Mouse (Mus musculus): ENCODE data around the gene Fam69a. TPM values are rescaled to one million over a fixed set of nuclear protein-coding genes. Genes with fewer than 3 reads are reported as not detected.
"Not testable (repeated sequence)": the region's sequence is repeated elsewhere in the genome, so short reads cannot be mapped to it uniquely, and the experiment has no call there.

Gene Fam69a
- total RNA-seq, 2 experiments from 2014 or later: 5.2 to 8.1 TPM

DNA sequence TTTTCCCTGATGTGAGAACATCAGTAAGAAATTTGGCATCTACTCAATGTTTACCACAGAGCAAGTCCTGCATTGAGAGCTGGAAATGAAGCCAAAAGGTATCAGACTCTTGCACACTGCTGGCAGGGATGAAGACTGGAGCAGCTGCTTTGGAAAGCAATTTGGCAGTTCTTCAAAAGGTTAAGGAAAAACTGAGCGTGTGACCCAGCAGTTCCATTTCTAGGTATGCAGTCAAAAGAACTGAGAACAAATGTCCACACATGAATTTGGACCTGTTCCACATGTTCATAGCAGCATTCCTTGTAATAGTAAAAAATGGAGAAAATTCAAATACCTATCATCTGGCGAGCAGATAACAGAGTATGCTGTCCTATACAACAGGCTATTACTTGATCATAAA is 39.3 kb downstream of the Fam69a start:
- DNase-seq: no peak

DNA sequence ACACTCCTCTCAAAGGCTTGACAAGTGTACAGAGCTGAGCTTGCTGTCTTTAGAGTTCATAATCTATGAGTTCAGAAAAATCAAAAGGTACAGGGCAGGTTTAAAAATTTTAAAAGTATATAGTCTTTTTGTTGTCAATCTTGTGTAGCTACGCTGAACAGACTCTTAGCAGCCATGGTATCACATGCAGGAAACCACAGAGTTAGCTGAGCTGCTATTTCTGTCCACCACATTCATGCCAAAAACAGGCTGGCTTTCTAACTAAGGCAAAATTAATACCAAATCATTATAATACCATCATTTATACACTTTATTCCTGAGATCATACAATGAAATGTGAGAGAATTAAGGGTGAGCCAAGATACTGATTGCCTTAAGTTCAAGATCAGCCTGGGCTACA is 40.4 kb downstream of the Fam69a start:
- DNase-seq: no peak

DNA sequence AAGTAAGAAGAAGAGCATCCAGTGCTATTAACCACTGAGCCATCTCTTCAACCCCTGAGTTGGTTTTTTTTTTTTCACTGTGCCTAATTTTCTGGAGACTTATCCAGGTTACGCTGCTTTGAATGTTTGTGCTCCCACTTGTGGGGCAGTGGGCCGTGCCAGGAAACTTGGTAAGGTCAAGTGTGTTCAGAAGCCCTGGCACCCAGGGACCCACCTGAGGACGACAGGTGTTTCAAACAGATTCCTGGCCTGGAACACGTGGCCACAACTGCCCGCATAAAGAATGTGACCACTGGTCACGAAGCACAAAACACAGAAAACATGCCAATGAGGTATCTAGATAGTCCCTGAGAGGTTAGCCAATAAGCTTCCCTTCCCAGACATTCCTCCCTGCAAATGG is 43.4 kb downstream of the Fam69a start:
- DNase-seq: no peak

DNA sequence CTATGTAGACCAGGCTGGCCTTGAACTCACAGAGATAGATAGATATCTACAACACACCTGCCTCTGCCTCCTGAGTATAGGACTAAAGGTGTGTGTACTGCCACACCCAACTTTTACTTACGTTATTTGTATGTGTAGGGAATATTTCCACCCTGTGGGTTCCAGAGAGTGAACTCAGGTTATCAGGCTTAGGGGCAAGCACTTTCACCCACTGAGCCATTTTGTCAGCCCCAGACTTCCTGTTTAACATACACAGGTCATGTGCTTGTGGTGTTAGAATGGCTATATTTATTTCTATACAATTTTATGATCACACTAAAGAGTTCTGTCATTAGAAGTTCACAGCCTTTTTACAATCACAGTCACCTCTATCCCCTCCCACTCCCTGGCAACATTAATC is 43.9 kb downstream of the Fam69a start:
- DNase-seq: no peak

DNA sequence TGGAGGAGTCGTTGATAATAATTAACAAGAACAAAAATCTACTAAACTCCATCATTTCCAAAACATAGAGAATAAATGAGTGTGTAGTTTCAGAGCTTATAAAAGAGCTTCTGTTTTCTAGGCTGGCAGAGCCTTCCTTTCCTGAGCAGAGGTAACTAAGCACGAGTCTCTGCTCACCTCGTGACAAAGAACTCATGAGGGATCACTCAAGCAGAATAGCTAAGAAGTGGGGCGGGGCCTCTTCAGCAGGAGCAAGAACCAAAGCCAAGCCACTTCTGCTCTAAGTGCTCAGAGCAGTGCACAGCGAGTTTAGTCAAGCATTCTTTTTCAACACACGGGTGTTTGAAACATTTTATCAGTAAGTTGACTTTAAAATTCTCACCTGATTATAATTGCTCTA is 45.7 kb downstream of the Fam69a start:
- DNase-seq: no peak

DNA sequence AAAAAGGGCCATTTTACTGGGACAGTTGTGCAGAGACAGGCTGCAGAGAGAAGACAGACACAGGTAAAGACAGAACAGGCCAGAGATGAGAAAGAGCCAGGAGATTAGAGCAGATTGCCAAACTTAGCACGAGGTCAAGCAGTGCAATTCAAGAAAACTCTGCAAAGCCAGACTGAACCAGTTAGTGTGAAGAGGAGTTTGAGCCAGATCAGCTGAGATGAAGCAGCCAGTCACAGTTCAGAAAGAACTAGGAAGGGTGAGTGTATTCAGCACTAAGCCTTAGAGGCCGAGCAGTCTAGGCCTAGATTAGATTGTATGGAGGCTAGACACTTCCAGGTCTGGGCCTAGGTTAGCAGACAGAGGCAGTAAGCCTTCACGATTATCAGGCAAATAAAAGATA is 47.2 kb downstream of the Fam69a start:
- DNase-seq: no peak

DNA sequence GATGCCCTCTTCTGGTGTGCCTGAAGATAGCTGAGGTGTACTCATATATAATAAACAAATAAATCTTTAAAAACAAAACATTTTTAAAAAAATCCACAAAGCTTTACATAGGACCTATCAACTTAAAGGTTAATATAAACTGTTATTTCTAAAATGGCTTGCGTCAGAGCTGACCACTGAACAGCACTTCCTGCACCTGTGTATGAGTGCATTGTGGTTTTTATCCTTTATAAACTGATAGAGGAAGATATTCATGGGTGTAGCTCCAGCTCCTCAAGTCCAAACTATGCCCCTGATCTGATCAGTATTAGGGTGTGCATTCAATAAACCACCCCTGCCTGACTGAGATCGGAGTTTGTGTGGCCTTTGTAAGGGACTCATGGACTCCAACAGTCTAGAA is 48.0 kb downstream of the Fam69a start:
- DNase-seq: no peak

DNA sequence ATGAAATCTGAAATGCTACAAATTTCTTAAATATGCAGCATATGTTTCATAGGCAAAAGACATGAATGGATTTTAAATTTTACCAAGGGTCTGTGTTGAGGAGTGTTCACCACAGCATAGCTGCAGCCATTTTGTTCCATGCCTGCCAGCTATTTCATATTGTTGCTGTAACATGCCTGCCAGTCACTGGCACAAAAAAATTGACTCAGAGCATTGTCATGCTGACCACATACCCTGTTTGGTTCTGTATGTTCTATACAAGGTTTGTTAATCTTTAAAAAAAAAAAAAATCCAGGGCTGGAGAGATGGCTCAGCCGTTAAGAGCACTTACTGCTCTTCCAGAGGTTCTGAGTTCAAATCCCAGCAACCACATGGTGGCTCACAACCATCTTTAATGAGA is 48.4 kb downstream of the Fam69a start:
- not testable (repeated sequence) for DNase-seq

DNA sequence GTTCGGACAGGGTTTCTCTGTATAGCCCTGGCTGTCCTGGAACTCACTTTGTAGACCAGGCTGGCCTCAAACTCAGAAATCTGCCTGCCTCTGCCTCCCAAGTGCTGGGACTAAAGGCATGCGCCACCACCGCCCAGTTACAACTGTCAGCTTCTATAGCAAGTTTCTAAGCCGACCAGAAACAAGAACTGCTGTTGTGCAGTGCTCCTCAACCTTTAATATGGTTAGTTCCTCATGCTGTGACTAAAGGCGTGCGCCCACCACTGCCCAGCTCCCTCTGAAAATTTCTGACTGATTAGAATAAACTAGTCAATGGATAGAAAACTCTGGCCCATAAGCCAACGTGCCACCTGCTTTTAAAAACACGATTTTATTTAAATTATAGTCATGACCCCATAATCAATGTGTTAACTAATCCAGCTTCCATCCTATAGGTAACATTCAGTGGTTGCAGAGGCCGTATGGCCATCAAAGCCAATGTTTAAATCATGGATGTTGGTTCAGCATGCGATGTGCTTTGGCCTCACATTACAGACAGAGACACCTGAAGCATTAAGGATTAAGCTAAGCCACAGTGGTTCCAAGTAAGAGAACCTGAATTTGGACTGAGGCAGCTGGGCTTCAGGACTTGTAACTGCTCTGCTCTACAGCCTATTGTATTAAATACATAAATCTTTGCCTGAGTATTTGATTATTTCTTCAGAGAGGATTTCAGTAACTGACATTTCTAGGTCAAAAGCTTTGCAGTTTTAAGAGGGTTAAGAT is 50.1 kb downstream of the Fam69a start:
- no peak for DNase-seq

DNA sequence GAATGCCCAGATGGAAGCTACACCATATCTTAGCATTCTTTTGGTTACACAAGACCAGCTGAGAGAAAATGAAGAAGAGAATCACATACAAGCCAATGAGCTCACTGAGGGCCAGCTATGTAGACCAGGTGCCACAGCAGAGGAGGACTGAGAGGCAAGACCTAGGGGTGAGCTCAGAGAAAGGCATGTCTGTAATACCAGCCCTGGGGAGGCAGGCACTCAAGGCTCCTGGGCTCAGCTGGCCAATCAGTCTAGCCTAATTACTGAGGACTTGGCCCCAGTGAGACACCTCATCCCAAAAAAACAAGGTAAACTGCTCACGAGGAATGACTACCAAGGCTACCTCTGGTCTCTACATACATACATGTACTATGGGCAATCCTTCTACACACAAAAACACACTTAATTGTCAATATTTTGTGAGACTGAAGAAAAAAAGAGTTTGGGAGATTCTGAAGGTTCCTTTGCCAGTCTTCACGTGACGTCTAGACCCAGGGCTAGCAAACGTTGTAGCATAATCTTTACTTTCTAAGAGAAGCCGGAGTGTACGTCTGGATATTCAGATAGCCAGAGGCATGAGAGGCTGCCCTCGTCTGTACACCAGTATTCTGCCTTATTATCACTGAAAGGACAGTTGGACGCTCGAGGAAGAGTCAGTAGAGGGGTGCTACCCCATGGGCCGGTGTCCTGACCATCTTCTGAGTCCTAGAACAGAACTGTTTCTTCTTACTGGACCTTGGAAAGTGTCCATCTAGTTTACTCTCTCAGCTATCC is 51.9 kb downstream of the Fam69a start:
- DNase-seq: no peak

DNA sequence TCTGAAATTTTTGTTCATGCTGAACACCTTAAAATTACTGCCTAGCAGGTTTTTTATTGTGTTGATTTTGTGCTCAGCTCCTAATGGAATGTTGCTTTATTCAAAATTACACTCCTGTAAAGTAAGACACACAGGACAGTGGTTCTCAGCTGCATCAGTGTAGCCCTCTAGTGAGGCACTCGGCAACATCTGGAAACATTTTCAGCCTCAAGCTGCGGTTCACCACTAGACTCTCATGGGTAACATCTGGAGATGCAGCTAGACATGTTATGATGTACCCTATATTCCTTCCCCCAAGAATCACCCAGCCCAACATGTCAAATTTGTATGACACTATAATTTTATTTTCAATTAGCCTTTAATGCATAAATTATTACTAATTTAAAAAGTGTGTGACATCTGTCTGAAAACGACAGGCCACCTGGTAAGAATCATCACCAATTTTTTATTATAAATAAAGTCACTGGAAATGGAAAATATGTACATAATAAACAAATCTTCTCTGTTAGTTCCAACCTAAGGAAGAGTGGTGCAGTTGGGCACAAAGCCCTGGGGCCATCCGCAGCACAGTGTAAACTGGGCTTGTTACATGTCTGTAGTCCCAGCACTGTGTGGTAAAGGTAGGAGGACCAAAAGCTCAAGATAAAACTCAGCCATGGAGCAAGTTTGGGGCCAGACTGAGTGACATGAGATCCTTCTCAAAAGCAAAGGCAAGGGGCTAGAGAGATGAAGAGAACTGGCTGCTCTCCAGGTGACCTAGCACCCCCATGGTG is 53.5 kb downstream of the Fam69a start:
- DNase-seq: no peak

DNA sequence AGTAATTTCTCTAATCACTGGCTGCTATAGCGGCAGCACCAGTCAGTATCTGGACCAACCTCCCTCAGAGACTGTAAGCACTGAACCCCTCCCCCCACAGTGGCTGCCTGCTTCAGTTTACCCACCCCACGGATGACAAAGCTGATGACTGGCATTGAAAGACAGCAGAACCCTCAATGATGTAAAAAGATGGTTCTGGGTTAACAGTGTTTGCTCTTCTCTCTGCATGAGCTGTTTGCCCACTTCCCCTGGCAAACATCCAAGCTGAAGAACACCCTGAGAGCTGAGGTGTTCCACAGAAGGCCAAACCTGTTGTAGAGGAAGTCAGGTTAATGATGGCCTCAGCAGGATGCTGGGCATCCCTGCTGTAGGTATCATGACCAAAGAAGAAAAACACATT is 54.3 kb downstream of the Fam69a start:
- DNase-seq: no peak

DNA sequence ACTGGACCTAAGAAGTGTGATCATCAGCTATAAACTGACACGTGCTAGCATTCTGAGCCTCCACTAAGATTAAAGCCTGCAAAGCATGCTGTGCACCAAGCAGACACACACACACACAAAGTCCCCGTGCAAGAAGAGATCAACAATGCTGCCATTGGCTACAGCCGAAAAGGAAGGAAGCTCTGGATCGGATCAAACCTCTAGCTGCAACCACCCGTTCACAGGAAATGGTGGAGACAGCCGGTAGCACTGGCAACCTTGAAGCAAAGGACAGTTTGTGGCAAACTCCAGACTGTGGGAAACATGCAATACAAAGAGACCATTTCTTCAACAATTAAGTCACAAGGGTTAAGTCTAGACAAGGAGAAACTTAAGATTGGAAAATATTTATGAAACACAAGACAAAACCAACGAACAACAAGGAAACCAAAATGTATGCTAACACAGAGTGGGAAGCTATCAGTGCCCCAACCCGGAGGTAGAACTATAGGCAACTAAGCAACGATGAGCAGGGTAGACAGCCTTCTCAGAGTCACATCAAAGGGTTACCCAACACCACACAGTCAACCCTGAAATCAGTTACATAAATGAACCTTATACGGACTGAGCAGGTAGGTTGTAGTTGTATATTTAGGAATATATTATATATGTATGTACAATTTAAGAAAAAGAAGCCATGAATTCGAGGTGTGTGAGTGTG is 60.2 kb downstream of the Fam69a start:
- DNase-seq: no peak

DNA sequence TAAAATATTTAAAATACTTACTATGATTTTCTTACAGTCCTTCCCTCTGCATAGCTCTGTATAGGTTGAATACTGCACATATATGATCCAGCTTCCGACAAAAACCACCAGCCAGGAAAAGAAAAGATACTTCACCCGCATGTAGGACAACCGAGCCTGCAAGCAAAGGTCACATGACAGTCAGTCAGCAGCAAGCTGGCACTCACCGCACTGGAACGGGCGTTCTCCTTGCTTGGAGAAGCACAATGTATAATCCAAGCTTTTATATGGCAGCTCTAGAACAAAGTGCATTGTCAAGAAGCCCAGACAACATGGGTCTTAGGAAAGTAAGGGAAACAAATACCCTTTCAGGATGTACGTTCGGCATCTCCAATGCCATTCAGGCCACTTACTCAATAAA is 62.3 kb downstream of the Fam69a start:
- DNase-seq: no peak

DNA sequence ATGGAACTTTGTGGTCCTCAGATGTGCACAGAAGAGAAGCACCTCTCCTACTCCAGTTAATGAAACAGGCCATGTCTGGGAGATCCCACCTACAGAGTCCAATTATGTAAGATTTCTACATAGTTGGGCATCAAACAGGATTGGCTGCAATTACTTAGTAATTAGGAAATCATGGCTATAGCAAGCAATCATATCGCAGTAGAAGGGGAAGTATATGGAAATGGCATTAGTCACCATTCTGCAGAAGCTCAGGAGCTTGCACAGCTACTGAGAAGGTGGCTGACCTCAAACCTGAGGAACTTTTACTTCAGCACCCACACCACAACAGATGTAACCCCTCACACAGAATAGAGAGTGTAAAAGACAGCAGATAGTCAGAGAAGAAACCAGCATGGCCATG is 64.0 kb downstream of the Fam69a start:
- DNase-seq: no peak

DNA sequence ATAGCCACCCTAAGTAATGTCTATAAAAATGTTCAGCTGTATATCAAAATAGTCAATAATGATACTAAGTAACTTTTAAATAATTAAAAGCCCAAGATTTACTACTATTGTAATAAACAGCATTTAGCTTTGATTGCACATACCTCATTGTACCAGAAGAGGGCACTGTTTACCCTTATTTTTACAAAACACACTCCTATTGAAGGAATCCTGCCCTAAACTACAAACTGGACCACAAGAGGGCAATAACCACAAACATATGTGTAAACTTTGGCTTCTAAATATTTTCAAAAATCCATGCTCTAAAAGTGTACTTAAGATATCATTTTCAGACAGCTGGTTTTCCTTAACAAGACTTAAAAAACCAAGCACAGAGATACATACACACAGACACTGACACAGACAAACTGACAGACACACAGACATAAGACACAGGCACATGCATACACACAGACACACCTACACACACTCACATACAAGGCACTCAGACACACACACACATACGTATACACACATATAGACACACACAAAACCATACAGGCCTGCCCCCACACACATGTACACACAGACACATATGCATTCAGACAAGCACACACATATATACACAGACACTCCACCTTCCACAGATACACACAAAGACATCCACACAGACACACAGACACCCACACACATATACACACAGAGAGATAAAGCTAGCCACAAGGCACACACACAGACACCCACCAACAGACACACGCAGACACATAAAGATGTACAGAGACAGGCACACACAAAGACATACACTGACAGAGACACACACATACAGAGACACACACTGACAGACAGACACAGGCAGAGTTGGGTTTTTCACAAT is 65.3 kb downstream of the Fam69a start:
- DNase-seq: peak in 1 of 2 experiments; percentile 44

DNA sequence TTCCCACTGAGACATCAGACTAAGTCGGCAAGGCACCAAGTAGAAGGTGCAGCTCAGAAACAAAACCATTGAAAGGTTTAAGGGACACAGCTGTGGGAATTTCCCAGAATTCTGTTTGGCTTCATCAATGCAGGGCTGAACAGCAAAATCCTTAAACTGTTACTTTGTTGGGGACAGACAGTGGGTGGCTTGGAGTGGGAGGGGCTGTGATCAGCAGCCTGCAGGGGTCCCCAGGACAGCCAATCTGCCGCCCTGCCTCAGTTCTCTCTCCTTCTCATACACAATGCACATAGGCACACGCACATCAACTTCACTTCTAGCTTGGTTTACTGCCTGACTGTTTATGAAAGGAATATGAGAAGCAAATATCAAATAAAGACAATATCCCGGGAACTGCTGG is 71.6 kb downstream of the Fam69a start:
- DNase-seq: no peak

DNA sequence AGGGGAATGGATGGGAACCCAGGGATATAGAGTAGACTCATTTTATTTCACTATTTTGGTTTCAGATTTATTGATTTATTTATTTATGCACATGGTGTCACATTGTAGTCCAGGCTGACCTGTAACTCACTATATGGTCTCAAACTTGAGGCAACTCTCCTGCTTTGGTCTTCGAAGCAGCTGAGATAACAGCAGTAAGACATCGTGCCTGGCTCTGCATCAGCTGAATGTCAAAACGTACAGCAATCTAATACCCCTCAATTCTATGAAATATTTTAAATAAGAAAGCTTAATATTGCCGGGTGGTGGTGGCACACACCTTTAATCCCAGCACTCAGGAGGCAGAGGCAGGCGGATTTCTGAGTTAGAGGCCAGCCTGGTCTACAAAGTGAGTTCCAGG is 75.9 kb downstream of the Fam69a start:
- DNase-seq: no peak

DNA sequence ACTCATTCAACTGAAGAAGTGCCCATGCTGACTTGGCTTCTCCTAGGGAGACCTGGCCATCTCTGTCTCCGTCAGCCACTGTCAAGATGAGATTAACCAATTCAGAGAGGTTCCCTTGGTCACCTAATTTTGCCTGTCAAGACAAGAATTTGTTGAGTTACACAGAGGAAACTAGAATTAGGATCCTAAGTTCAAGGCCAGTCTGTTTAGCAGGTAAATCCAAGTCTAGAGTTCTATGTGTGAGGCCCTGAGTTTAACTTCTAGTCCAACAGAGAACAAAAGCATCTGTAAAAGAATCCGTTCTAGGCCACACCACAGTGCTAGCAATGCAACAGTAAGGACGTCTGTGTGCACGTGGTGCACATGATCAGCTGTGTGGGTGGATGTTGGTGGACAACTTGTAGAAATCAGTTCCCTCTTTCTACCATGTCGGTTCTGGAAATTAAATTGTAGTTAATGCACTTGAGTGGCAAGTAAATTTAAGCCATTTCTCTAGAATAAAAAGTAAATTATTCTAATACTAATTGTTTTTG is 76.7 kb downstream of the Fam69a start:
- DNase-seq: no peak

DNA sequence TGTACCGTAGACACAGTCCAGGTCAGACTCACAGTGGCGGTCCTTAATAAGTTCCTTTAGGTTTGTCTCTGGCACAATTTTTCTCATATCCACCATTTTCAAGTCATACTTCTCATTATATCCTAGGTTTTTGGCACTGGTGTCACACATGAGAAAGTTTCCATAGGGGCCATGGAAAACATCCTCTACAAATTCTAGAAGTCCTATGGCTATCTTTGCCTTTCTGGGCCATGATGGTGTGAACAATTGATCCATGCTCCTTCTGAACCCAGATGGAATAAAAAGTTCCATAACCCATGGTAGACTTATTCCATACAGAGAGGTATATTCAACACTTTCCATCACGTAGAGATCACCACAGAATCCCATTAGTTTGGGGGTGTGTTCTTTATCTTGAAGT is 77.2 kb downstream of the Fam69a start:
- DNase-seq: no peak

DNA sequence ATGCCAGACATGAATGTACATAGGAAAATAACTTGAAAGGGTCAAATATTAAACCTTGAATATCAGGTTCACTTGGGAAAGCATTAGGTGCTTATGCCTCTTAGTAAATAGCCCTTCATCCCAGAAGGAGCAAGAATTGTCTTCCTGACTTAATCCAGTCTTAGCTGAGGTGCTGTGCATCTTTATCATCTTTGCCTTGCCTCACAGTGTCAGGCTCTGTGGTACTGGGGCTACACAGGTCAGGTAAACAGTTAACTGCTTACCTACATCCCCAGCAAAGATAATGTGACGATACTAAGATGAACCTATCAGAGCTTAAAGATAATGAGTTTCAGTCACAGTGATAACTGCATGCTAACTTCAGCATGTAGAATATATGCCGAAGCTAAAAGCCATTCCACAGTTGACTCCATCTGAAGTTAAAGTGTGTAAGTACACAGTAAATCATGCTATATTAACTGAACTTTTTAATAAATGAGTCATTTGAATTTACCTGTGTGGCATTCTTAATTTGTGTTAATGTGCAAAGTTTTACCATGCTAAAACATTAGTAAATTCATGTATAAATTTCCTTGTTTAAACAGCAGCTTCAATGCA is 78.3 kb downstream of the Fam69a start:
- no peak for DNase-seq

Measured in adrenal gland, postnatal 36 days (tissue).